Mouse (Mus musculus) T-cell, adult 66 days (primary cell): ENCODE results near the gene Ubp1. TPM values are rescaled to one million over a fixed set of nuclear protein-coding genes. Genes with fewer than 3 reads are reported as not detected.

Source experiments
- total RNA-seq, 2 experiments: library from RNA; stranded (reverse); gene quantifications; 3 replicates in 1 of 2; 4 replicates in 1 of 2; pipeline ENCODE4 v1.2.4; 2023

Gene Ubp1
- total RNA-seq = 100 to 1,000 TPM; 104 to 106 TPM

DNA sequence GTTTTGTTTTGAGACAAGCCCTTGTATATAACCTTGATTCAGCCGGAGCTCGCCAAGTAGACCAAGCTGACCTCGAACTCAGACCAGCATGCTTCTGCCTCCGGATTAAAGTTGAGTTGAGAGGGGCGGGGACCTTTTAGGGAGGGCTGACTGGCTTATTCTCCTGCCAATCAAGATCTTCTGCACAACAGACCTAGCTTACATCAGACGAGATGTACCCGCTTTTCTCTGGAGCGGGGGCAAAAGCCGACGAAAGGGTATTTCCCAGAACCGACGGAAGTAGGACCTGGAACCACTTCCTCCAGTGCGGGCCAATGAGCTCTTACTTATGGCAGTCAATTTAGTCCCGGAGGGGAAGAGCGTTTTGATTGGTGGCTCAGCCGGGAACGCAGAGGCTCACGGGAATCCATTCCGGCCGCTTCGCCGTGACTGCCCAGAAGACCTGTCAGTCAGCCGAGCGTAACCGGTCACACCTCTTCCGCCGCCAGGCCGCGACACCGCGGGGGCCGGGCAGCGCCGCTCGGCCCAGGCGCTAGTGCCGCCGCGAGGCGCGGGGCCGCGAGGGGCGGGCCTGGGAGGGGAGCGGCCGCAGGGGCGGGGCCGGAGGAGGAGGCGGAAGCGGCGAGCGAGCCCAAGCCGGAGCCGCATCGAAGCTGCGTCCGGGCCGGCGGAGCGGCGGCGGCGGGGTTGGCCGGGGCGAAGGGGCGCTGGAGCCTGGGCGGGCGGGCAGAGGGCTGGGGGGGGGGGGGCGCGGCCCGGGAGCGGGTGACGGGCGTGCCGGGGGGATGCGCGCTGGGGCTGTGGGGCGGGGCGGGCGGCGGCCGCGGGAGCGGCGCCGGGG is at the start of gene Ubp1:
Ubp1 (plus strand) TSS at position 401 of the 841 bp plus-strand sequence.

Other genes starting within 250 kb of the Ubp1 start
- gene Pdcd6ip, start 222.7 kb upstream of the Ubp1 start, total RNA-seq = 100 to 1,000 TPM; 200 to 219 TPM
- 10 to 100 TPM; 56.5 to 64.1 TPM for gene Clasp2, start 189.5 kb upstream of the Ubp1 start, total RNA-seq
- 1 to 10 TPM; 1.3 to 2.3 TPM for gene Fbxl2, start 115.3 kb downstream of the Ubp1 start, total RNA-seq
- gene Susd5, start 126.2 kb downstream of the Ubp1 start, total RNA-seq = not detected